Mouse (Mus musculus) ZHBTc4 (cell line): ENCODE results near the gene Fam216b.

Experiments used
- DNase-seq: peaks from one replicate; pipeline ENCODE4 v3.0.0-alpha.2; 2011; ENCODE audit warnings: low read depth, low spot score

The Fam216b gene

GRCm38 (mm10) chr14:78088907-78089306 is at the start of gene Fam216b:
Gene Fam216b, minus strand, starts transcription at chr14:78089007.
- no peak for DNase-seq

GRCm38 (mm10) chr14:78132368-78133052 is 43.7 kb upstream of the Fam216b start:
- DNase-seq = no peak

GRCm38 (mm10) chr14:78126670-78127069 is 37.9 kb upstream of the Fam216b start:
- DNase-seq = no peak

- peak; percentile 16 for DNase-seq
Measured at GRCm38 (mm10) chr14:78120286-78120685, 31.5 kb upstream of the Fam216b start.

- DNase-seq = peak; percentile 5
Measured at GRCm38 (mm10) chr14:78119449-78120200, 30.8 kb upstream of the Fam216b start.

GRCm38 (mm10) chr14:78117671-78118070 is 28.9 kb upstream of the Fam216b start:
- DNase-seq = no peak

- DNase-seq = no peak
Measured at GRCm38 (mm10) chr14:78117268-78117667, 28.5 kb upstream of the Fam216b start.

- DNase-seq = no peak
Measured at GRCm38 (mm10) chr14:78112466-78112865, 23.7 kb upstream of the Fam216b start.

GRCm38 (mm10) chr14:78110871-78111270 is 22.1 kb upstream of the Fam216b start:
- no peak for DNase-seq

- no peak for DNase-seq
Measured at GRCm38 (mm10) chr14:78109419-78109818, 20.6 kb upstream of the Fam216b start.

- DNase-seq = no peak
Measured at GRCm38 (mm10) chr14:78108388-78108787, 19.6 kb upstream of the Fam216b start.

GRCm38 (mm10) chr14:78089591-78089990 is 784 bp upstream of the Fam216b start:
- DNase-seq = no peak

- DNase-seq = no peak
Measured at GRCm38 (mm10) chr14:78083465-78083864, 5.3 kb downstream of the Fam216b start.

GRCm38 (mm10) chr14:78077508-78077907 is 11.3 kb downstream of the Fam216b start:
- no peak for DNase-seq

- DNase-seq = no peak
Measured at GRCm38 (mm10) chr14:78065938-78066710, 22.7 kb downstream of the Fam216b start.

- DNase-seq = no peak
Measured at GRCm38 (mm10) chr14:78062484-78062883, 26.3 kb downstream of the Fam216b start.

GRCm38 (mm10) chr14:78060609-78060951 is 28.2 kb downstream of the Fam216b start:
- no peak for DNase-seq

- no peak for DNase-seq
Measured at GRCm38 (mm10) chr14:78059878-78060608, 28.8 kb downstream of the Fam216b start.

- DNase-seq = no peak
Measured at GRCm38 (mm10) chr14:78057362-78057761, 31.4 kb downstream of the Fam216b start.

GRCm38 (mm10) chr14:78056371-78056770 is 32.4 kb downstream of the Fam216b start:
- DNase-seq = peak; percentile 36

GRCm38 (mm10) chr14:78048674-78049073 is 40.1 kb downstream of the Fam216b start:
- no peak for DNase-seq

- no peak for DNase-seq
Measured at GRCm38 (mm10) chr14:78048258-78048657, 40.5 kb downstream of the Fam216b start.
